Mouse (Mus musculus): ENCODE measurements at regions not wholly inside any gene's neighbourhood (a gene's known extent, or its start where the extent isn't known, plus 50 kb on each side); places are given as distances from the start of the nearest gene placed in this dataset.
"Not testable (repeated sequence)": the region's sequence is repeated elsewhere in the genome, so short reads cannot be mapped to it uniquely, and the experiment has no call there.

GRCm38 (mm10) chr2:147963284-147963683 is 83.5 kb downstream of the Foxa2 start:
- TF ChIP-seq POLR2A (IDR thresholded peaks at IDR 0.05; ENCODE audit: control insufficient read depth, low read depth, low read length); CTCF (IDR thresholded peaks at IDR 0.05; ENCODE audit: control insufficient read depth, insufficient read depth, insufficient replicate concordance, low read depth, low read length): not testable (repeated sequence)

All from testis, adult 2 months (tissue).